Comparison of ENCODE assay signal across 15 mouse cellular contexts in the genomic region with DNA sequence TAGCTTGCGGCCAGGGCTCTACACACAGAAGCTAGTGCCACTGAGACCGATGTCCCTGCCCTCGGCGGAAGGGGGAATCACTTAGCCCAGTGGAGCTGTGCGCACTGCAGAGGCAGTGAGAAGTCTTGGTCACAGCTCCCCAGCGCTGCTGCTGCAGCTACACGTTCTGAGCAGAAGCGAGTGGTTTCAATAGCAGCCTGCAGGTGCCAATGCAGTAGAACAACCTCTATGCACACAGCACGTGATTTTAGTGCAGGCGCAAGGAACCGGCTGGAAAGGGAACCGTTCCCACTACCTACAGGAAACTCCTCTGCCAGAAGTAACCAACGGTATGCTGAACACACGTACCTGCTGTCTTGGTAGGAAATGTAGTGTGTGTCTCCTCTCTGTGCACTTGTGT.
"Had no signal": no experiment of that assay in that cellular context is flagged by ENCODE, and none has a peak within 500 bp of the region (broad histone marks: within the 10 kb centered on the region; RNA-seq: fewer than 3 reads in every experiment).

No protein-coding gene starts in this region.

- ATAC-seq: liver, embryonic 12.5 days; midbrain, embryonic 15.5 days had no signal

- H3K27ac ChIP-seq: kidney, postnatal 0 days; limb, embryonic 15.5 days; liver, embryonic 12.5 days; macrophage; midbrain, embryonic 15.5 days; neural tube, embryonic 13.5 days had no signal

- DNase-seq: kidney, postnatal 36 days; lung, embryonic 14.5 days; lung, postnatal 10 days; retina, postnatal 1 day; right cerebral cortex, postnatal 4 days; spleen, adult 18-20 months; thymus, adult 18-20 months; thymus, postnatal 14 days had no signal

- H3K4me3 ChIP-seq: limb, embryonic 15.5 days; liver, embryonic 12.5 days; megakaryocyte, embryonic 14.5 days; midbrain, embryonic 15.5 days; neural tube, embryonic 13.5 days had no signal
